Comparison of ENCODE assay signal across 10 mouse cellular contexts in the genomic region with DNA sequence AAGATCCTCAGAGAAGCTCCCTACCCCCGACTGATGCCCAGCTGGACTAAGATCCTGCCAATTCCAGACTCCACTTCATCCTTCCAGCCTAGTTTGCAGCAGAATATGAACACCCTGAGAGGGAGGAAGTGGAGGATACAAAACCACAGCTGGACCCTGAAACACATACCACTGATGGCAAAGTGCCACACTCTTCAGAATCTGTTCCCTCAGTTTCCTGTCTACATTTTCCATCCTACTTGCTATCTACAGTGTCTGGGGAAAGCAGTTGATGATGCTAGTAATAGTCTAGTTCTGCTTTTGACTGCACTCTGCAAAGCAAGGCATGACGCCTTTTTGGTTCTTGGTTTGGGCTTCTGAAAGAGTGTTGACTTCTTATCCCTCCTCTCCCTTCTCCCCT. TPM values are rescaled to one million over a fixed set of nuclear protein-coding genes. Genes with fewer than 3 reads are reported as not detected.
DNase-seq lines count a peak whose midpoint lies in the region; ATAC-seq and TF ChIP-seq lines count a peak whose summit lies in the region.
"Had no signal": no experiment of that assay in that cellular context is flagged by ENCODE, and none has a peak within 500 bp of the region (broad histone marks: within the 10 kb centered on the region; RNA-seq: fewer than 3 reads in every experiment).

No protein-coding gene starts in this region.

- WGBS in kidney, postnatal 0 days, result 74% methylated on average over 2 of the region's 2 CpGs
- WGBS in kidney, embryonic 16.5 days, result 76% methylated on average over 2 of the region's 2 CpGs
- 33% methylated on average over 2 of the region's 2 CpGs for WGBS in liver, embryonic 16.5 days (ENCODE audit: insufficient replicate concordance)
- 83% methylated on average over 2 of the region's 2 CpGs for WGBS in hindbrain, embryonic 10.5 days

- H3K4me1 ChIP-seq in kidney, postnatal 0 days (replicated peaks; ENCODE audit: insufficient read depth, low read length), result no peaks in the 10 kb centered on the region
- H3K4me1 ChIP-seq in kidney, embryonic 16.5 days (ENCODE audit: insufficient read depth, low read length), result no peaks in the 10 kb centered on the region
- no peaks in the 10 kb centered on the region for H3K4me1 ChIP-seq in cortical plate, adult 2 months (ENCODE audit: control insufficient read depth, insufficient read depth, low read length)
- peaks cover 2% of the 10 kb centered on the region; the same call in 1 of the 2 replicates for H3K4me1 ChIP-seq in liver, embryonic 16.5 days (ENCODE audit: control insufficient read depth, low read depth, low read length)
- no peaks in the 10 kb centered on the region for H3K4me1 ChIP-seq in hindbrain, embryonic 10.5 days (replicated peaks)
- H3K4me1 ChIP-seq: neural tube, embryonic 12.5 days had no signal

- H3K36me3 ChIP-seq in kidney, postnatal 0 days (ENCODE audit: insufficient read depth, low read length), result no peaks in the 10 kb centered on the region
- H3K36me3 ChIP-seq in kidney, embryonic 16.5 days (ENCODE audit: insufficient read depth, low read length), result no peaks in the 10 kb centered on the region
- no peaks in the 10 kb centered on the region for H3K36me3 ChIP-seq in liver, embryonic 16.5 days (ENCODE audit: control insufficient read depth, insufficient read depth)
- H3K36me3 ChIP-seq in hindbrain, embryonic 10.5 days, result no peaks in the 10 kb centered on the region
- H3K36me3 ChIP-seq: neural tube, embryonic 12.5 days had no signal

- no peak overlapping the region for H3K27ac ChIP-seq in kidney, postnatal 0 days
- no peak overlapping the region for H3K27ac ChIP-seq in kidney, embryonic 16.5 days (ENCODE audit: low read length)
- peak overlapping the region; percentile 56; the same call in 1 of the 2 replicates for H3K27ac ChIP-seq in cortical plate, adult 2 months (ENCODE audit: insufficient read depth, low read length)
- peak overlapping the region; percentile 50 for H3K27ac ChIP-seq in liver, embryonic 16.5 days (ENCODE audit: low read length)
- H3K27ac ChIP-seq in hindbrain, embryonic 10.5 days, result no peak overlapping the region
- H3K27ac ChIP-seq: neural tube, embryonic 12.5 days had no signal

- no peak for TF ChIP-seq CTCF in kidney, postnatal 0 days (IDR thresholded peaks at IDR 0.05; ENCODE audit: low read depth)
- no peak for TF ChIP-seq CTCF in cortical plate, adult 2 months (IDR thresholded peaks at IDR 0.05; ENCODE audit: extremely low read depth, insufficient read depth, low read length)

- DNase-seq in kidney, postnatal 0 days (ENCODE audit: low spot score), result peak; percentile 55
- peak; percentile 31 to 42 for DNase-seq in B cell, adult 2 months
- DNase-seq in cerebellum, postnatal 14 days, result no peak
- DNase-seq in hindbrain, embryonic 10.5 days (ENCODE audit: low spot score), result no peak
- DNase-seq in c-Kit-positive CD71-positive TER-119-positive erythroid progenitor cells, embryonic 14.5 days (ENCODE audit: low spot score), result no peak
- DNase-seq: layer of hippocampus, postnatal 36 days had no signal

- no peak for TF ChIP-seq POLR2A in cortical plate, adult 2 months (IDR thresholded peaks at IDR 0.05; ENCODE audit: extremely low read depth, insufficient read depth, low read length)

- ATAC-seq in kidney, postnatal 0 days (replicated peaks; ENCODE audit: low FRiP score, low read depth), result no peak
- ATAC-seq in kidney, embryonic 16.5 days (ENCODE audit: low FRiP score, low TSS enrichment), result no peak
- ATAC-seq in liver, embryonic 16.5 days (ENCODE audit: low read depth), result peak; percentile 30

- no peaks in the 10 kb centered on the region for H3K9me3 ChIP-seq in kidney, postnatal 0 days (replicated peaks; ENCODE audit: low read length)
- no peaks in the 10 kb centered on the region for H3K9me3 ChIP-seq in kidney, embryonic 16.5 days (ENCODE audit: low read length)
- H3K9me3 ChIP-seq in liver, embryonic 16.5 days (replicated peaks; ENCODE audit: control insufficient read depth, low read length), result no peaks in the 10 kb centered on the region
- H3K9me3 ChIP-seq in hindbrain, embryonic 10.5 days, result no peaks in the 10 kb centered on the region
- H3K9me3 ChIP-seq: neural tube, embryonic 12.5 days had no signal

- no peak overlapping the region for H3K4me2 ChIP-seq in kidney, postnatal 0 days (ENCODE audit: low read length)
- H3K4me2 ChIP-seq in kidney, embryonic 16.5 days (replicated peaks; ENCODE audit: low read depth, low read length), result no peak overlapping the region
- no peak overlapping the region for H3K4me2 ChIP-seq in liver, embryonic 16.5 days (ENCODE audit: low read depth, low read length)
- H3K4me2 ChIP-seq: neural tube, embryonic 12.5 days had no signal

- H3K27me3 ChIP-seq in kidney, postnatal 0 days (ENCODE audit: insufficient read depth, low read length), result no peaks in the 10 kb centered on the region
- H3K27me3 ChIP-seq in kidney, embryonic 16.5 days (ENCODE audit: insufficient read depth, low read length), result no peaks in the 10 kb centered on the region
- no peaks in the 10 kb centered on the region for H3K27me3 ChIP-seq in liver, embryonic 16.5 days (ENCODE audit: control insufficient read depth, insufficient read depth, low read depth, low read length)
- no peaks in the 10 kb centered on the region for H3K27me3 ChIP-seq in hindbrain, embryonic 10.5 days (ENCODE audit: insufficient read depth, poor library complexity, severe bottlenecking)
- H3K27me3 ChIP-seq: neural tube, embryonic 12.5 days had no signal

- H3K4me3 ChIP-seq in kidney, postnatal 0 days (replicated peaks; ENCODE audit: low read depth, low read length), result no peak overlapping the region
- no peak overlapping the region for H3K4me3 ChIP-seq in kidney, embryonic 16.5 days (ENCODE audit: low read length)
- H3K4me3 ChIP-seq in cortical plate, adult 2 months (ENCODE audit: insufficient read depth, low read length), result no peak overlapping the region
- no peak overlapping the region for H3K4me3 ChIP-seq in liver, embryonic 16.5 days (ENCODE audit: low read depth, low read length)
- no peak overlapping the region for H3K4me3 ChIP-seq in hindbrain, embryonic 10.5 days
- H3K4me3 ChIP-seq: neural tube, embryonic 12.5 days had no signal

- H3K9ac ChIP-seq in kidney, postnatal 0 days (ENCODE audit: low read depth, low read length), result no peak overlapping the region
- H3K9ac ChIP-seq in kidney, embryonic 16.5 days (replicated peaks; ENCODE audit: low read length), result no peak overlapping the region
- H3K9ac ChIP-seq in liver, embryonic 16.5 days (ENCODE audit: low read depth, low read length), result no peak overlapping the region
- H3K9ac ChIP-seq: neural tube, embryonic 12.5 days had no signal

RNA-seq across cellular contexts. Expression of gene Ccr1, which starts 27.2 kb away (rescaled TPM):
- polyA plus RNA-seq in kidney, postnatal 0 days (2015; fragmentation: Nextera tagmentation; extraction: Ambion mirVana), result 2.8 and 3.0 TPM in 2 replicates
- 2.0 and 2.5 TPM in 2 replicates for polyA plus RNA-seq in kidney, embryonic 16.5 days (2015; fragmentation: Nextera tagmentation; extraction: Ambion mirVana)
- 0.33 and 0.34 TPM in 2 replicates for polyA plus RNA-seq in cortical plate, adult 2 months (2012; rRNA removed)
- polyA plus RNA-seq in liver, embryonic 16.5 days (2015; fragmentation: Nextera tagmentation; extraction: Ambion mirVana), result 2.9 and 3.5 TPM in 2 replicates
- polyA plus RNA-seq in hindbrain, embryonic 10.5 days (2016; fragmentation: Nextera tagmentation; extraction: Ambion mirVana), result 0.90 and 1.0 TPM in 2 replicates

RNA-seq across cellular contexts. Expression of gene Ccr1l1, which starts 36.9 kb away (rescaled TPM):
- polyA plus RNA-seq in kidney, postnatal 0 days (2015; fragmentation: Nextera tagmentation; extraction: Ambion mirVana), result not detected in 2 replicates
- polyA plus RNA-seq in kidney, embryonic 16.5 days (2015; fragmentation: Nextera tagmentation; extraction: Ambion mirVana), result not detected in 2 replicates
- 0.10 and 0.13 TPM in 2 replicates for polyA plus RNA-seq in cortical plate, adult 2 months (2012; rRNA removed)
- 0.07 TPM in 1 of 2 replicates, not detected in the other for polyA plus RNA-seq in liver, embryonic 16.5 days (2015; fragmentation: Nextera tagmentation; extraction: Ambion mirVana)
- not detected in 2 replicates for polyA plus RNA-seq in hindbrain, embryonic 10.5 days (2016; fragmentation: Nextera tagmentation; extraction: Ambion mirVana)
- polyA plus RNA-seq: neural tube, embryonic 12.5 days had no signal

Comparison
In these comparisons a context has a peak if more than half of its experiments do, and no peak if none do; other contexts are left out.
1. DNase-seq: peak in kidney, postnatal 0 days (single experiment) and B cell, adult 2 months (2 of 2); none in cerebellum, postnatal 14 days (0 of 2), hindbrain, embryonic 10.5 days (single experiment) and c-Kit-positive CD71-positive TER-119-positive erythroid progenitor cells, embryonic 14.5 days (single experiment).
2. H3K27ac ChIP-seq: peak in cortical plate, adult 2 months (single experiment) and liver, embryonic 16.5 days (single experiment); none in kidney, postnatal 0 days (single experiment), kidney, embryonic 16.5 days (single experiment) and hindbrain, embryonic 10.5 days (single experiment).